Mouse (Mus musculus): ENCODE measurements around the gene Traf3ip3.

DNA sequence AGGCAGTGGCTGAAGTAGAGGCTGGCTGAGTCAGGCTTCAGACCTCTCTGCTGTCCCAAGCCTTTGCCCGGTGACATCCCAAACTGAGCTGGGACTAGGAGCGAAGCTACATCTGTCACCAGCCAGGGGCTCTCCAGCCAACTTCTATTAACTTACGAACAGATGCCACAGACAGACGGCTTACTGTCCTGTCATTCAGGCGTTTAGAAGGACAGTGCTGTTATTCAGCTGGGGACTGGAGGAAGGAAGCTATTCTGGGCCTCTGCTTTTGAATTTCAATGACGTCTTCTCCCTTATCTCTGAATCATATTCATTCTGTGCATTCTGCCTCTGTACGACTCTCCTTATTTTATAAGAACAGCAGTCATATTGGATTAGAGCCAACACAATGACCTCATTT, 50.4 kb downstream of the Traf3ip3 start:
- TF ChIP-seq POLR2A (IDR thresholded peaks at IDR 0.05; ENCODE audit: insufficient read depth, low read depth, low read length) (no peak), CTCF (IDR thresholded peaks at IDR 0.05) (no peak)
